Mouse (Mus musculus) fibroblast of lung, adult 2 months (primary cell): ENCODE data around the gene Creb3l2.
A peak's percentile ranks its signal among the peaks of the same experiment; 100 is the strongest.
"Not testable (repeated sequence)": the region's sequence is repeated elsewhere in the genome, so short reads cannot be mapped to it uniquely, and the experiment has no call there.

Experiments used
- DNase-seq: peaks from one replicate; pipeline ENCODE4 v3.0.0-alpha.2; 2011; ENCODE audit warnings: low read depth

The Creb3l2 gene

DNA sequence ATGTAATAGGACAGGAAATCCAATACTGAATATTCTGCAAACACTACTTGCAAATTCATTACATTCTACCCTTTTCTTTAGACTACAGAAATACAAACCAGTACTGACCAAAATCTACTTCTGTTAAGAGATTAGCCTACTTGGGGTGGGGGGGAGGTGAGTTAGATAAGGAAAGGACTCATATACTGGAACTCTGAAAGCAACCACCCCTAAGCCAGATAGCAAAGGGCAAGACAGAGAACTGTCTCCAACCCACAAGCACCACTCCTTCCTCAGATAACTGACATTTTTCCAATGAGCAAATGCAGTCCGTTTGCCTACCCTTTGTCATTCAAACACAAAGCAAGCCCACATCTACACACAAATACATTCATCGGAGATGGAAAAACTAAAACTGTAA is 32.1 kb downstream of the Creb3l2 start:
- DNase-seq, result no peak

DNA sequence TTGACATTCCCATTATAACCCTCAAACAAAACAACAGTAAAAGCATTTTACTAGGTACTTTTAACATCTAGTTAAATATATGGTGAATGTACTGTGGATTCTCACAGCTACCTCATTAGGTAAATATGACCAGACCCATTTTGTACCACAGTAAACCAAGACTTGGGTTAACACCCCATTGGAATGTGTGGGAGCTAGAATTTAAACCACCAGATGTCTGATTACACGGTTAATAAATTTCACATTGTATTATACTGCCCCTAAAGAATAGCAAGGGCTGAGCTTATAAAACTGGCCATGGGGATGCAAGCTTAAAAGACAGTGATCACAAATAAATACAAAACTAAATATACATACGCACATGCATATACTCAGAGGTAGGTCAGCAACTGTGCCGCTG is 34.1 kb downstream of the Creb3l2 start:
- DNase-seq, result no peak

DNA sequence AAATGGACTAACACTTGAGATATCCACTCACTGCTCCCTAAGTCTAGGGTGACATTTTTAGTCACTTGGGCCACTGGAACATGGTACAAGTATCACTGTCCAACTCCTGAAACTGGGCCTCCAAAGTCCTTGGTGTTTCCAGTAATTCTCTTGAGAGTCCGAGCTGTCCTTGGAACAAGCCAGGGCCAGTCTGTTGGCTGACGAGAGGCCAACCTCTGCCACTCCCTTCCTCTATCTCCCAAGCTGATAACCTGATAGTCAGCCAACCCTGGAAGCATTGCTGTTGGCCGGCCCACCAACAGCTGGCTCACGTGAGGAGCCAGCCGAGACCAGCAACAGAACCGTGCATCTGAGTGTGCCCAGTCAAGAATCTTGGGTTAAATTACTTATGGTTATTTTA is 35.0 kb downstream of the Creb3l2 start:
- DNase-seq, result no peak

DNA sequence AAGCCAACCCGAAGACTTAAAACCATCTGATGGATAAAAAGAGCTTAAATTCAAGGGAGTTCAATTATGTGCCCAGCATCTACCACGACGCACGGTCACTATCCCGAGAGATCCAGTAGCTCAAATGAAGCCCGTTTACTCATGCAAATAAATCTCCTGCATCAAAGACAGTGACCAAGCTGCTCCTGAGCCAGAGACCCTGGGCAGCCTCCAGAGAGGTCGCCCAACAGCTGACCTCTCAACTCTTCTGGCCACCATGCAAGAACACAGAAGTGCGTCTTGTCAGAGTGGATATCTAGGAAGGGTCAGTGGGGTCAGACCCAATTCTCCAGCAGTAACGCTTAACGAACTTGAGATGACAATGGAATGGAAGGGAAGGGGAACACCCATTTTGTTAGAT is 35.9 kb downstream of the Creb3l2 start:
- DNase-seq, result no peak

DNA sequence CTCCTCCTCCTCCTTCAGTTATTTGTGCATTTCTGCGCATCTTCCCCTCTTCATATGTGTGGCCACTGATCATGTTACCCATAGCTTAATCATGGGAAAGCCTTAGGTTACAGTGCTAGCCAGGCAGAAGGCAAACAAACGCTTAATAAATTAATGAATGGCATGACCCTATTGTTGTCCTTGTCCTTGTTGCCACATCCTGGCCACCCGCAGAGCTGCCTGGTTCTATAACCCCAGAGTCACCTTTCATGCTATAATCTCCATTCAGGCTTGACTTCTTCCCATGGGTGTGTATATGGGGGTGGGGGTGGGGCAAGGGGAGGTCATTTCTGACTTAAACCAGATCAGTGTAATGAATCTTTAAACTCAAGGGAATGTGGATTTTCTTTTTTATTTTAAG is 37.6 kb downstream of the Creb3l2 start:
- DNase-seq, result no peak

DNA sequence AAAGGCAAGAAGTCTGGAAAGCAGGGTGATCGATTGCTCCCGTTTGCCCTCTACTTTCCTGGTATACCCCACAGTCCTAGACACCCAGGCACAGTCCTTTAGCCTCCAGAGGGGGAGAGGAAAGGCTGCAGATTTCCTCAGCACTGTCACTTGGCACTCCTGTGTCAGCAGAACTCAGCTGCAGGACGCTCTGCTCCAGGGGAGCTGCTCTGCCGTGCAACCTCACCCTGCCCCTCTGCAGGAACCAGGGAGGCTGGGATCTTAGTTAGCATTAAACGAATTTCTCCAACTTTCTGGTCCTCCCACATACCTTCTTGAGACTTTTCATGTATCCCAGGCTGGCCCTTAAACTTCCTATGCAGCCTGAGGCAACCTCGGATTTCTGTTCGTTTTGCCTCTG is 40.0 kb downstream of the Creb3l2 start:
- DNase-seq, result peak; percentile 62

DNA sequence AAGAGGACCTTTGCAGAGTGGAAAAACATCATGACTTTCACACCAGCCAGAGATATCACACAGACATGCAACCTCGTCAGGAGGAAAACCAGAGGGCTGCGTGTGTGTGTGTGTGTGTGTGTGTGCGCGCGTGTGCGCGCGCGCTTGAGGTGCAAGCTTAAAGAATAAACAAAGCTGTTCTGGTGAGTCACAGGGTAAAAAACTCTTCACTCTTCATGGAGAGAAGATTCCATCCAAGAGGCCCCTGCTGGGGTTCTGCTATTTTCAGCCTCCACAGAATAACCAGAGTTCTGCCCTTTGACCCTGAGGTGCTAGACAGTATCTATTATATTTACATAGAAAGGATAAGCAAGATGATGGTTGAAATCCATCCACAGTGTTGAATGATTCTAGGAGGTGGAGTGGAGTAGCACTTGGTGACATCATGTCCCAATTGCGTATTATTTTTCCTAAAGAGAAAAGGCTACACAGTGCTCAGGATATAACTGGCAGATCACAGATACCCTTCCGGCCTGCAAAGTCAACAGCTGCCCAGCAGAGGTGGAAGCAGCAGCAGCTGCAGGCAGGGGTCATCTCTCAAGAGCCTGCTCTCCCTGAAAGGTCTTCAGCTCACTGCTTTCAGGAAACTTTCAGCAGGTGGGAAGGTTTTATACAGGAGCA is 41.0 kb downstream of the Creb3l2 start:
- DNase-seq, result no peak

DNA sequence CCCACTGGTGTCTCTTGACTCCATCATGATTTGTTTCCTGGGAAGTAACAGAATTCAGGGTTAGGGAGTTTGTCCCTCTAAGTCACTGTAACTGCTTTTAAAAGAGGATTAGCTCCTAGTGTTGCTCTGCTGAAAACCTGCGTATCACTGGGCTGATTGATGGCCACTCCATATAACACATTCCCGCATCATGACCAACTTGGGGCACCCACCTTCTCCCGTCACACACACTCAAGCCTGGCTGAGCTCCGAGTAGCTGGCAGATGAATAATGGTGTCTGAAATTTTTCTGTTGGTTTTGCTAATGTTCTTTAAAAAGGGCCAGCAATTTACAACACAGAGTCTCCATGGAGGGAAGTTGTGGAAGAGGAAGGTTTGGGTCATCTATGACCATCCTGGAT is 41.8 kb downstream of the Creb3l2 start:
- no peak for DNase-seq

DNA sequence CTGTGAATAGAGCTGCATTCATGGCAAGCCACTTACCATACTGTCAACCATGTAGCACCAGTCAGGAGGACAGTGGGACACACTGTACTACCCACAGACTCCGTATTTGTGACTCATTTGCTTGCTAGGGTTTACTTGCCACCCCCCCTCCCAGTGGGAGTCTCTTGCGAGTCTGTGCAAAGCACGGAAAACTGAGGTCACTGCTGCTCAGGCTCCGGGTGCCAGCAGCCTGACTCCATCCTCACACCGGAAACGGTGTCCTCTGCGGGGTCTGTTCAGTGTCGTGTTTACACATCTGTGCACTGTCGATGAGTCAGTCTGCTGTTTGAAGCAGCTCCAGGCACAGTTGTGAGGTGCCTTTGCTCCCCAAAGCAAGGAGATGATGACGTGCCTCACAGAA is 43.0 kb downstream of the Creb3l2 start:
- DNase-seq, result peak; percentile 62

DNA sequence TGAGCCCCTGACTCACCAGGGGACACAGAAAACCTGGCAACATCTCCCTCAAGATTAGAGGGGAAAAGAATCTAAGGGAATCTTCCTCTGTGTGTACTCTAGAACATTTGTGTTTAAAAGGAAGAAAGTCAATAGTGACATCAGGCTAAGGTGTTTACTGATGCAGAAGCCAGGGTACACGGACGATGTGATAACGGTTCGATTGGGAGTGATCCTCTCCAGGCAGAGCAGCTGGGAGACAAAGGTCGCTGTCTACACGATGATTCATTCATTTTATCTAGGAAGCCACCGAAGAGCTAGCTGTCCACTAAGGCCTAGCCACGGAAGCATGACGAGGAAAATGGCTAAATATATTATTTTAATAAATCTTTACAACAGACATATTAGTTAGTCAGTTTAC is 44.0 kb downstream of the Creb3l2 start:
- DNase-seq, result no peak

DNA sequence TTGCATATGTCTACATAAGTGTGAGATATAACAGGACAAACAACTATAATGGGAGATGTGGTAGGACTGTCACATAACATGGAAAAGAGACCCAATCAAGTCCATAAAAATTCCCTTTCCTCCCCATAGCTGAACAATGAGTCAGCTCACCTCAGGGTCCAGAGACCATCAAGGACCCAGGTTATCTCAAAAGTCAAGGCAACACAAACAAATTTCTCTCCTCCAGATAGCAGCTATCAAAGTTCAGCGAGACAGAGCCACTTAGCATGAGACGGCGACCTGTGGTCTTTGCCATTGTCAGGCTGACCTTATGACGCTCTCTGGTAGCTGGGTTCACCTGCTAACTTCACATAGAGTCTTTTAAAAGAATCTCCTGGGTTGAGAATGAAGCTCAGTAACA is 44.7 kb downstream of the Creb3l2 start:
- no peak for DNase-seq

DNA sequence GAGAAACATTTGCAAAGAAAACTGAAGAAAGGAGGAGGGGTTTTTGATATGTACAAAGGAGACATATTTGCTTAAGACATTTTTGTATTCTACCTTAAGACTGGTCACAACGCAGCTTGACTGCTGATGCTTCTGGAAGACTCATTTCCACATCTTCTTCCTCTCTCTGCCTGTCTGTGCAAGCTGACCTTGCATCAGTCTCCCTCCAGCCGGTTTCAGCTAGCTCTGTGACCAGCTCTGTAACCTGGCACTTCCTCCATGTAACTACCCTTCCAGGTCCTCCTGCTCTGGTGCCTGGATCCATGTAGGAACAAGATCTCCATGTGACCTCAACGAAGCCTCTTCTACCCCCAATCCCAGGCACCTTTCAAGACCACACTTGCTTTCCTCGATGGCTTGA is 45.8 kb downstream of the Creb3l2 start:
- DNase-seq, result no peak

DNA sequence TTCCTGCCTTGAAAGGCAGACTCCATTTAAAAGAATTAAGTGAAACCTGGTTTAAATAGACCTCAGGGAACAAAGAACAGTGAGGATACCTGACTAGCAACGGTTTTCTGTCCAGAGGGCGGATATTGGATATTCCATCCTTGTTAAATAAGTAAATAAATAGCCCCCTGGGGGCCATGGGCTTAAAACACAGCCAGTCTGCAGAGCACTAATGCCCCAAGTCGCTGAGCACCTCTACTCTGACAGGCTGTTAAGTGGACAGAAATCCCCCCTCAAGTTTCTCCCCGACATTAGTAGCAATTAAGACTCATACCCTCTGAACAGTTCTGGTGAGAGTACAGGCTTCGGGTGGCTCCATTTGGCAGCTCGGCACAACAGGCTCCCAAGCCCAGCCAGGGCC is 48.7 kb downstream of the Creb3l2 start:
- DNase-seq, result no peak

DNA sequence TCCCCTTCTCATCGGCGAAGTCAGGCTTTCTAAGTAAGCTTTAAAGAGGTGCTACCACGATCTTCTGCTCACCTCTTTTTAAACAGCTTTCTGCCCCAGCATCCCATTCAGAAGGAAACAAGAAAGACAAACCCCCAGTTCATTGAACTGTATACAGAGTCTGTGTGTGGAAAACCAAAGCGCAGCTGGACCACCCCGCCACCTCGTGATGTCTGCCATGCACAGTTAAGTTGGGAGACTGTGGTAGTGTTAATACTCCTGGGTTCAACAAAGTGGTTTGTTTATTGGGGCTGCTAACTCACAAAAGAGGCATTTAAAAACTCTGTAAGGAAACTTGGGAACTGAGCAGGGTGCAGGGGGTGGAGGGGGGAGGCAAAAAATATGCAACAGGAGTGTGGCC is 49.7 kb downstream of the Creb3l2 start:
- DNase-seq, result no peak

DNA sequence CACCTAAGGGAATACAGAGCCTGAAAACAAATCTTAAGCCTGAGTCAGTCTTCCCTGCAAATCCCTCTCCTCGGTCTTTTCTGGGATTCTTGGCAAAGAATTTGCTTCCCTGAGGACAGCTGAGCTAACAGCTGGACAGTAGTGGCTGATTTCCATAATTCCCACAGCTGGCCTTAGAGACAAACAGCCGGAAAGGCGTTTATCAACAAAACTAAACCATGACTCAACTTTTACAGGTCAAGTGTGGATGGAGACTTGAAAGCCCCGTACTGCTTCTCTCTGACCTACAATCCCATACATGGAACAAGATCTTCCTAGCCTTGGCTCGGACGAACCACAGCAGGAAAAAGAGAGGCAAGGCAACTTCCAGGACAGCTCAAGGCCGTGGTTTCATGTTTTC is 50.6 kb downstream of the Creb3l2 start:
- no peak for DNase-seq

DNA sequence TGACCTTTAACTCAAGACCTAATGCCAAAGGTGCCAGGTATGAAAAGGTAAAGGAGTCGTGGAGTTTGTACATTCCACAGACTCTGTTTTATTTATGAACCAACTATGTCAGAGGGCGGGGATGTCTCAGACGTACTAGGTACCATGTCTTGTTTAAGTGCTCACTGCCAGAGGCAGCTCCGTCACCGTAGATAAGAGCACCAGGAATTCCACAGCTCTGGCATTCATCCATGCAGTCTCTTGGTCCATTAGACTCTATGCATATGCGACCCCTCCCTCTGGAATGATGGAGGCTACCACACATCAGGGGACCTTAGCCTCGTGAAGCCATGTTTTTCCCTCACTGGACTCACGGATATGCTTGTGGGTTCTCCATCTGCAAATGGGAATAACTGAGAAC is 53.0 kb downstream of the Creb3l2 start:
- DNase-seq, result no peak

DNA sequence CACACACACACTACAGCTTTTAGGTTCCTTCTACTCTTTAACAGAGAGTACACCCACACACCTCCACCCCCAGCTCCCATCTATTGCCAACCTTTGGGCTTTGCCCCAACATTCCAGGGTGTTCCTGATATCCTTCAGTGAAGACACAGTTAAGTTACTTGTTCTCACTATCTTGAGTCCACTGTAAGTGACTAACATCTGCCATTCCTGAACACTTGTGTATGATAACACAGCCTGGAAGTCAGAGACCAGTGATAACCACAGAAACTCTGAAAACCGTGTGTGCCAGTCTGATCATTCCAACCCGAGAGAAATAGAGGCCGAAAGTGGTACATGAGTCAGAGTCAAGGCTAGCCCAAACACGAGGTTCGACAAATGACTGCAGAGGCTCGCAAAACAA is 53.4 kb downstream of the Creb3l2 start:
- no peak for DNase-seq

DNA sequence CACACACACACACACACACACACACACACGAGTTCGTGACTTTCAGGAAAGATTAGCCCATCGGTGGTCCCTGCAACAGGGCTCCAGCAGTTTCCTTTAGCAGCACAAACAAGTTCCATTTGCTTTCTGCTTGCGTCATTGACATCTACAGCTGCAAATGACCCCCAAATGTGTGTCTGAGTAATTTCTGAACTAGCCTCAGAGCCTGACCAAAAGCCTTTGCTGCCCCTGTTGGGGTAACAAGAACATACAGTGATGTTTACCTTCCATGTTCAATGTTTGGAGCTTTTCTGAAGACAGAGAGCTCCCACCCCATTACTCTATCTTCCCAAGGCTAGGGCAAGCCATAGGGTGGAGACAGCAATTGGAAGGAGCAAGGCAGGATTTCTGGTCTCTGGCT is 54.7 kb downstream of the Creb3l2 start:
- DNase-seq, result no peak

DNA sequence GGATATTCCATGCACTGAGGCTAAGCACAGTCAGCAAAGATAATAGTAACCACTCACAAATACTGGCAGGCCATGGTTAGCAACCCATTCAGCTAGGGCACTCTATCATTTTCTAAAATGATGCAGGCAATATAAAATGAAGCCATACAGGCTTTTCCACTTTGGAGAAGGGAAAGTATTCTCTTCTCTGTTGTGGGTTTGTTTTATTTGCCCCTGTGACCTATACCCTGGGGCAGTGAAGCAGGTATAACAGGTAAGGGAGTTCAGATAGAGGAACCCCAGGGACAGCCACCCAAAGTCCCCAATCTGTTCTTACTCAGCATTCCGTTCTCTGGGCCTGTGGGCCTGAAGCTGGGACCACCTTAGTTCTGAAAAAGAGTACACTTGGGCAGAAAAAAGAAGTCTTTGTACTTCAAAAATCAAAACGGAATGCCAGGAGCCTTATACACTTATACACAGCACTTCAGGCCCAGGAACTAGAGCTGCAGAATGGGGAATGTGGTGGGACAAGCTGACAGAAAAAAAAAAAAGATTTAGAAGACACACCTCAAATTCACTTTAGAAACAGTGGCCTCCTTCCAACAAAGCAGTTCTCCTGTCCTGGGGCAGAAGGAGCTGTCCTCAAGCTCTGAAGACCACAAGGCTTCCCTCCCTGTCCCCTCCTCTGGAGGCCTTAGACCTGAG is 56.2 kb downstream of the Creb3l2 start:
- no peak for DNase-seq

DNA sequence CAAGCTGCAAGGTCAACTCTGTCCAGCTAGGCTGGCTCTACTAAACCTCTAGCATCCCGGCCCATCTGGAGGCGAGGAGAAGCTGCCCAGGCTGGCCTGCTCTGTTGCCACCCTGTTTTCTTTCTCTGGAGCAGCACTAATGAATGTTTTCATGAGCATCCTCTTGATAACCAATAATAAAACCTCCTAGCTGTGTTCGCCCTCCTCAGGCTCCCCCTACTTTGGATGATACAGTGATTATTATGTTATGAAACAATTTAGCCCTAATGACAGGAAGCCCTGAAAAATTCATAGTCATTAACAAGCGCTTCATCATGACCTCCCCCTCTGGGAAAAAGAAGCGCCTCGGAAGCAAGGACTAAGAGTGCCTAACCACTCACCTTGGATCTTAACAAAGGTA is 59.2 kb downstream of the Creb3l2 start:
- no peak for DNase-seq

DNA sequence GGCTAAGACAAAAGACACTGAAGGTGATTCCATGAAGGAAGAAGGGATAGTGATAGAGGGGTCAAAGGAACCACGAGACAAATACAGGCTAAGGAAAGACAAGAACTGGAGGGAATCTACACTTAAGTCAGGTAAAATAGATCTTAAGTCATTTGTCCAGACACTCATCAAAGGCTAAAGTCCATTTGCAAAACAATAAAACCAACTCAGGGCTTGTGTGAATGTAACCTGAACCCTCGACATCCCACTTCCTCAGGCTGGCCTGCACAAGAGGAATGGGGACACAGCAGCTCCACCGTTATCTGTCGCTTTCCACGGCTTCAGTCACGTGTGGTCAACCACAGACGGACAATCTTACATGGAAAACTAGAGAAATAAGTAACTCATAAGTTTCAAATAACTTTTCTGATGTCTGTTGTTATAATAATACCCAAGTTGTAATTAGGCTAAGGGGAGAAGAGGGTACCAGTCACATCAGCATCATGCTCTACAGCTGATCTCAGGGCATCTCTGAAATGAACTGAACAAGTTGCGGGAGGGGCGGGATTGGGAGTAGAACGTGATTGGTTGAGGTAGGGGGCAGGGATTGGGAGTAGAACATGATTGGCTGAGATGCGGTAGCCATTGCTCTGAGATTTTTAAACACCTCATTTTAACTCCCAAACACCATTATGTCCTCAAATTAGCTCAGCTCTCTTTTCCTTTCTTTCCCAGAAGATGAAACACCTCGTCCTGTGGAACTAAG is 63.9 kb downstream of the Creb3l2 start:
- DNase-seq, result no peak

DNA sequence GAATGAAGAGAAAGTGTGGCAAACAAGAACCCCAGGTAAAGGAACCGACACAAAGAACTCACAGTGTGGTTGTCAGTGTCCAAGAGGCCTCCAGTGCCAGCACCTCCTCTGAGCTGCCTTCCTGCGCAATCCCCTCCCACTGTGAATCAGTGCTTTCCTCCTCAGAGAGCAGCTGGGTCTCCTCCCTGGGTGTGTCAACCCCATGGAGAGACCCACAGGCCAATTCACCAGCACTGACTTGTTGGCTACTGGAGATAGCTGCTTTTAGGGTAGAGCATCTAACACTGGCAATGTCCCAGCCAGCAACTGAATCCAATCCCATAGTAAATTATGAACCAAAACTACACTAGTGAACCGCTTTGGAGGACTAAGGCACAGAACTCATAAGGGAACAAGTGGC is 64.6 kb downstream of the Creb3l2 start:
- not testable (repeated sequence) for DNase-seq

DNA sequence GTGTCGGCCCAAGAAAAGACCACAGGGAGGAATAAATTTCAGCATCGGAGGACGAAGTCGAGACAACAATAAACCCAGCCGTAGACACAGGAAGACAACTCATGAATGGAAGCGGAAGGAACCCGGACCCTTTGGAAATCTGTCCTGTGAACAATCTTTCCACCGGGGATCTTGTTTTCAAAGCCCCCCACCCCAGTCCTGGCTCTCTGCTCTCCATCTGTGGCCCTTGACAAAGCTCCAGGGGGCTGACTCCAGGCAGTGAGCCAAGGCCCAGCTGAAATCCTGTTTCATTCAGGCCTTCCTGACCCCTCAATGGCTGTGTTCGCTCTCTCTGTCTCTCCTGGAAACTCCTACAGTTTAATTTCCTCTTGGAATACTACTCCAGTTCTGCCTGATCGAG is 66.5 kb downstream of the Creb3l2 start:
- no peak for DNase-seq

DNA sequence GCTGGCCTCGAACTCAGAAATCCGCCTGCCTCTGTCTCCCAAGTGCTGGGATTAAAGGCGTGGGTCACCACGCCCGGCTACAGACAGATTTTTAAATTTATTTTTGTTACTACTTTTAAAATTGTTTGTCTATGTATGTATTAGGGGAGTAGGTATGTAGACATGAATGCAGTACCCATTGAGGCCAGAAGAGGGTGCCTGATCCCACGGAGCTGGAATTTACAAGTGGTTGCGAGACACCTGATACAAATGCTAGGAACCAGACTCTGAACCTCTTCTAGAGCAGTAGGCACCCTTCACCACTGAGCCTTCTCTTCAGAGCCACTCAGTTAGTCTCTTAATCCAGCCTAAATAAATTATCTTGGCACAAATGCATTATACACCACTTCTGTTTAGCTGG is 70.6 kb downstream of the Creb3l2 start:
- no peak for DNase-seq
